Mouse (Mus musculus): ENCODE results near the gene Il12a. TPM values are rescaled to one million over a fixed set of nuclear protein-coding genes. Genes with fewer than 3 reads are reported as not detected.
A peak's percentile ranks its signal among the peaks of the same experiment; 100 is the strongest.

The Il12a gene
- polyA plus RNA-seq, 1 experiment from 2014 or later, result 0.24 TPM

- H3K27ac ChIP-seq, result no peak overlapping the region
- no peaks in the 10 kb centered on the region for H3K27me3 ChIP-seq (ENCODE audit: low read depth, poor library complexity, severe bottlenecking)
- 90% methylated on average over 7 of the region's 7 CpGs for WGBS
- no peaks in the 10 kb centered on the region for H3K36me3 ChIP-seq
- no peaks in the 10 kb centered on the region for H3K9me3 ChIP-seq (replicated peaks)
- no peak for DNase-seq (ENCODE audit: low spot score)
- H3K4me1 ChIP-seq, result peaks cover 24% of the 10 kb centered on the region
- no peak overlapping the region for H3K4me3 ChIP-seq
Measured at GRCm38 (mm10) chr3:68691938-68692599, 1.6 kb downstream of the Il12a start.

- peaks cover 24% of the 10 kb centered on the region for H3K4me1 ChIP-seq
- peak overlapping the region; percentile 11; the same call in 1 of the 2 replicates for H3K27ac ChIP-seq
- H3K36me3 ChIP-seq, result no peaks in the 10 kb centered on the region
- H3K4me3 ChIP-seq, result no peak overlapping the region
- H3K27me3 ChIP-seq (ENCODE audit: low read depth, poor library complexity, severe bottlenecking), result no peaks in the 10 kb centered on the region
- DNase-seq (ENCODE audit: low spot score), result no peak
- WGBS, result 84% methylated on average over 11 of the region's 11 CpGs
- no peaks in the 10 kb centered on the region for H3K9me3 ChIP-seq (replicated peaks)
Measured at GRCm38 (mm10) chr3:68692600-68693225, 2.3 kb downstream of the Il12a start.

GRCm38 (mm10) chr3:68693441-68694048 is 3.1 kb downstream of the Il12a start:
- H3K27ac ChIP-seq, result peak overlapping the region; percentile 11; the same call in 1 of the 2 replicates
- no peaks in the 10 kb centered on the region for H3K9me3 ChIP-seq (replicated peaks)
- H3K36me3 ChIP-seq, result no peaks in the 10 kb centered on the region
- no peak overlapping the region for H3K4me3 ChIP-seq
- no peak for DNase-seq (ENCODE audit: low spot score)
- WGBS, result 59% methylated on average over 11 of the region's 11 CpGs
- H3K4me1 ChIP-seq, result peaks cover 24% of the 10 kb centered on the region
- H3K27me3 ChIP-seq (ENCODE audit: low read depth, poor library complexity, severe bottlenecking), result no peaks in the 10 kb centered on the region

- Histone ChIP-seq H3K4me3 (no peak overlapping the region), H3K36me3 (no peaks in the 10 kb centered on the region), H3K27ac (no peak overlapping the region), H3K4me1 (peaks cover 16% of the 10 kb centered on the region), H3K9me3 (replicated peaks) (no peaks in the 10 kb centered on the region), H3K27me3 (ENCODE audit: low read depth, poor library complexity, severe bottlenecking) (no peaks in the 10 kb centered on the region)
- DNase-seq (ENCODE audit: low spot score), result no peak
- WGBS, result 95% methylated on average over 5 of the region's 5 CpGs
Measured at GRCm38 (mm10) chr3:68695321-68695720, 4.9 kb downstream of the Il12a start.

GRCm38 (mm10) chr3:68696495-68697200 is 6.2 kb downstream of the Il12a start:
- DNase-seq (ENCODE audit: low spot score), result no peak
- peaks cover 13% of the 10 kb centered on the region for H3K4me1 ChIP-seq
- 91% methylated on average over 3 of the region's 3 CpGs for WGBS
- H3K36me3 ChIP-seq, result no peaks in the 10 kb centered on the region
- no peak overlapping the region for H3K4me3 ChIP-seq
- no peak overlapping the region for H3K27ac ChIP-seq
- no peaks in the 10 kb centered on the region for H3K27me3 ChIP-seq (ENCODE audit: low read depth, poor library complexity, severe bottlenecking)
- no peaks in the 10 kb centered on the region for H3K9me3 ChIP-seq (replicated peaks)

GRCm38 (mm10) chr3:68698601-68699000 is 8.2 kb downstream of the Il12a start:
- WGBS, result 89% methylated on average over 3 of the region's 3 CpGs
- Histone ChIP-seq H3K36me3 (no peaks in the 10 kb centered on the region), H3K9me3 (replicated peaks) (no peaks in the 10 kb centered on the region), H3K4me1 (peaks cover 5% of the 10 kb centered on the region), H3K27ac (no peak overlapping the region), H3K4me3 (no peak overlapping the region), H3K27me3 (ENCODE audit: low read depth, poor library complexity, severe bottlenecking) (no peaks in the 10 kb centered on the region)
- no peak for DNase-seq (ENCODE audit: low spot score)

GRCm38 (mm10) chr3:68700091-68700490 is 9.6 kb downstream of the Il12a start:
- 79% methylated on average over 4 of the region's 4 CpGs for WGBS
- Histone ChIP-seq H3K27ac (no peak overlapping the region), H3K36me3 (no peaks in the 10 kb centered on the region), H3K9me3 (replicated peaks) (no peaks in the 10 kb centered on the region), H3K4me1 (peaks cover 8% of the 10 kb centered on the region), H3K27me3 (ENCODE audit: low read depth, poor library complexity, severe bottlenecking) (no peaks in the 10 kb centered on the region), H3K4me3 (no peak overlapping the region)
- no peak for DNase-seq (ENCODE audit: low spot score)

GRCm38 (mm10) chr3:68706307-68706706 is 15.9 kb downstream of the Il12a start:
- no peak for DNase-seq (ENCODE audit: low spot score)
- WGBS, result 91% methylated on average over 10 of the region's 10 CpGs
- H3K27ac ChIP-seq, result no peak overlapping the region
- H3K9me3 ChIP-seq (replicated peaks), result no peaks in the 10 kb centered on the region
- H3K4me1 ChIP-seq, result peaks cover 8% of the 10 kb centered on the region
- H3K36me3 ChIP-seq, result no peaks in the 10 kb centered on the region
- no peak overlapping the region for H3K4me3 ChIP-seq
- H3K27me3 ChIP-seq (ENCODE audit: low read depth, poor library complexity, severe bottlenecking), result no peaks in the 10 kb centered on the region

- H3K4me1 ChIP-seq, result peaks cover 8% of the 10 kb centered on the region
- peak; percentile 57 for DNase-seq (ENCODE audit: low spot score)
- WGBS, result 46% methylated on average over 8 of the region's 8 CpGs
Measured at GRCm38 (mm10) chr3:68708230-68708629, 17.8 kb downstream of the Il12a start.

GRCm38 (mm10) chr3:68709198-68709797 is 18.9 kb downstream of the Il12a start:
- no peak overlapping the region for H3K4me3 ChIP-seq
- no peaks in the 10 kb centered on the region for H3K9me3 ChIP-seq (replicated peaks)
- H3K36me3 ChIP-seq, result no peaks in the 10 kb centered on the region
- 60% methylated on average over 9 of the region's 9 CpGs for WGBS
- no peak overlapping the region for H3K27ac ChIP-seq
- peak; percentile 71 for DNase-seq (ENCODE audit: low spot score)
- H3K4me1 ChIP-seq, result peaks cover 8% of the 10 kb centered on the region
- no peaks in the 10 kb centered on the region for H3K27me3 ChIP-seq (ENCODE audit: low read depth, poor library complexity, severe bottlenecking)

More at GRCm38 (mm10) chr3:68708230-68708629, 17.8 kb downstream of the Il12a start:
- no peaks in the 10 kb centered on the region for H3K36me3 ChIP-seq
- no peaks in the 10 kb centered on the region for H3K9me3 ChIP-seq (replicated peaks)
- H3K27ac ChIP-seq, result no peak overlapping the region
- H3K4me3 ChIP-seq, result no peak overlapping the region
- no peaks in the 10 kb centered on the region for H3K27me3 ChIP-seq (ENCODE audit: low read depth, poor library complexity, severe bottlenecking)

- H3K4me1 ChIP-seq, result no peaks in the 10 kb centered on the region
- H3K27me3 ChIP-seq (ENCODE audit: low read depth, poor library complexity, severe bottlenecking), result no peaks in the 10 kb centered on the region
- H3K27ac ChIP-seq, result no peak overlapping the region
- no peak for DNase-seq (ENCODE audit: low spot score)
- no peaks in the 10 kb centered on the region for H3K36me3 ChIP-seq
- H3K4me3 ChIP-seq, result no peak overlapping the region
- 79% methylated on average over 1 of the region's 1 CpGs for WGBS
- no peaks in the 10 kb centered on the region for H3K9me3 ChIP-seq (replicated peaks)
Measured at GRCm38 (mm10) chr3:68710436-68710835, 20.0 kb downstream of the Il12a start.

GRCm38 (mm10) chr3:68711510-68711909 is 21.1 kb downstream of the Il12a start:
- H3K9me3 ChIP-seq (replicated peaks), result no peaks in the 10 kb centered on the region
- H3K4me1 ChIP-seq, result no peaks in the 10 kb centered on the region
- no peak for DNase-seq (ENCODE audit: low spot score)
- no peak overlapping the region for H3K27ac ChIP-seq
- 90% methylated on average over 5 of the region's 5 CpGs for WGBS
- no peaks in the 10 kb centered on the region for H3K36me3 ChIP-seq
- no peaks in the 10 kb centered on the region for H3K27me3 ChIP-seq (ENCODE audit: low read depth, poor library complexity, severe bottlenecking)
- no peak overlapping the region for H3K4me3 ChIP-seq

All from limb, embryonic 10.5 days (tissue).